Mouse (Mus musculus) ES-E14 (cell line): Measurements from ENCODE around the gene Myom3.

Experiments
- HCFC1 ChIP-seq: IDR thresholded peaks from 2 replicates; pipeline ENCODE4 v1.6.1; 2012; ENCODE audit warnings: low read length, inconsistent platforms, borderline replicate concordance; ENCODE audit not compliant: insufficient read depth
- MAFK ChIP-seq: IDR thresholded peaks from 2 replicates; pipeline ENCODE4 v1.6.1; 2014; ENCODE audit warnings: mild to moderate bottlenecking, low read depth, low read length, inconsistent platforms; ENCODE audit not compliant: insufficient read depth

DNA sequence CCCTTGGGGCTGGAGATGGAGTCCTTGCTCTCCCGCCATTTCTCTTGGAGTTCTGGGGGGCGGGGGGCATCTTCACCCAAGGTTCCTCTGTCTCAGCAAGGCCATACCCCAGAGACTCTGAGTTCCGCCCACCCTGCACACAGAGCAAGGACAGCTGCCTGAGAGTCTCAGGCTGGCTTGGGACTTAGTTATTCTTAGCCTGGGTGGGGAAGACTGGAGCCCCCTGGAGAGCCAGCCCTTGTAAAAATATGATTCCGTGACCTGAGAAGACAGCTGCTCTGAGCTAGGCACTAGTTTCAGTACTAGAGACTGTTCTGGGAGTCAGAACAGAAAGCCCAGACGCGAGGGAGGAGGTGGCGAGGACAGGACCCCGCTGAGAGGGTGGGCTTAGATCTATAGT, 6.2 kb downstream of the Myom3 start:
- TF ChIP-seq MAFK: no peak
- no peak for TF ChIP-seq HCFC1
